Mouse (Mus musculus): Measurements from ENCODE around the gene Auts2.
A peak's percentile ranks its signal among the peaks of the same experiment; 100 is the strongest.

The Auts2 gene

GRCm38 (mm10) chr5:132445213-132445954, 97.8 kb downstream of the Auts2 start:
- DNase-seq: no peak

- DNase-seq: no peak
These were observed 100.2 kb downstream of the Auts2 start for GRCm38 (mm10) chr5:132442948-132443347.

- no peak for DNase-seq
These were observed 104.7 kb downstream of the Auts2 start for GRCm38 (mm10) chr5:132438414-132438813.

GRCm38 (mm10) chr5:132437994-132438393, 105.2 kb downstream of the Auts2 start:
- DNase-seq: no peak

GRCm38 (mm10) chr5:132437478-132437877, 105.7 kb downstream of the Auts2 start:
- DNase-seq: no peak

GRCm38 (mm10) chr5:132436901-132437300, 106.2 kb downstream of the Auts2 start:
- DNase-seq: no peak

GRCm38 (mm10) chr5:132436473-132436872, 106.7 kb downstream of the Auts2 start:
- DNase-seq: no peak

GRCm38 (mm10) chr5:132435401-132435800, 107.7 kb downstream of the Auts2 start:
- DNase-seq: no peak

- no peak for DNase-seq
These were observed 109.6 kb downstream of the Auts2 start for GRCm38 (mm10) chr5:132433377-132434115.

- DNase-seq: no peak
These were observed 113.8 kb downstream of the Auts2 start for GRCm38 (mm10) chr5:132429363-132429762.

GRCm38 (mm10) chr5:132426342-132426741, 116.8 kb downstream of the Auts2 start:
- DNase-seq: no peak

- DNase-seq: no peak
These were observed 117.3 kb downstream of the Auts2 start for GRCm38 (mm10) chr5:132425792-132426309.

GRCm38 (mm10) chr5:132410338-132410852, 132.7 kb downstream of the Auts2 start:
- no peak for DNase-seq

GRCm38 (mm10) chr5:132408892-132409575, 134.1 kb downstream of the Auts2 start:
- peak; percentile 10 for DNase-seq

GRCm38 (mm10) chr5:132400556-132400955, 142.6 kb downstream of the Auts2 start:
- peak; percentile 9 for DNase-seq

GRCm38 (mm10) chr5:132399486-132399885, 143.7 kb downstream of the Auts2 start:
- DNase-seq: no peak

GRCm38 (mm10) chr5:132395922-132396321, 147.2 kb downstream of the Auts2 start:
- no peak for DNase-seq

GRCm38 (mm10) chr5:132394800-132395575, 148.2 kb downstream of the Auts2 start:
- DNase-seq: no peak

GRCm38 (mm10) chr5:132391831-132392763, 151.0 kb downstream of the Auts2 start:
- DNase-seq: no peak

GRCm38 (mm10) chr5:132388746-132389145, 154.4 kb downstream of the Auts2 start:
- DNase-seq: peak; percentile 38

- DNase-seq: no peak
These were observed 157.8 kb downstream of the Auts2 start for GRCm38 (mm10) chr5:132385244-132385855.

All from cerebellum, adult 11 months (tissue).